ENCODE assay signal across 12 mouse cellular contexts in genomic region chr8:95879823-95880222, GRCm38 (mm10).
"Had no signal": no experiment of that assay in that cellular context is flagged by ENCODE, and none has a peak within 500 bp of the region (broad histone marks: within the 10 kb centered on the region; RNA-seq: fewer than 3 reads in every experiment).

No protein-coding gene starts in this region.

- DNase-seq: kidney, adult 8-10 months; kidney, postnatal 25 days; lung, adult 18-20 months; lung, postnatal 36 days; thymus, postnatal 4 days had no signal

- H3K4me2 ChIP-seq: midbrain, embryonic 12.5 days; neural tube, embryonic 13.5 days had no signal

- H3K9ac ChIP-seq: midbrain, embryonic 12.5 days; neural tube, embryonic 13.5 days had no signal

- H3K27ac ChIP-seq: left cerebral cortex, adult 2 months; limb, embryonic 10.5 days; midbrain, embryonic 12.5 days; neural tube, embryonic 13.5 days had no signal

- H3K4me1 ChIP-seq: limb, embryonic 10.5 days had no signal

- ATAC-seq: intestine, postnatal 0 days; midbrain, embryonic 16.5 days had no signal

- H3K4me3 ChIP-seq: left cerebral cortex, adult 2 months; limb, embryonic 10.5 days; megakaryocyte, embryonic 14.5 days; midbrain, embryonic 12.5 days; neural tube, embryonic 13.5 days had no signal

- H3K27me3 ChIP-seq: megakaryocyte, embryonic 14.5 days; midbrain, embryonic 12.5 days; neural tube, embryonic 13.5 days had no signal

- H3K9me3 ChIP-seq: limb, embryonic 10.5 days; megakaryocyte, embryonic 14.5 days; midbrain, embryonic 12.5 days; neural tube, embryonic 13.5 days had no signal
